Mouse (Mus musculus) kidney, embryonic 16.5 days (tissue): Measurements from ENCODE around the gene Scrg1. TPM values are rescaled to one million over a fixed set of nuclear protein-coding genes. Genes with fewer than 3 reads are reported as not detected.

Experiments used
- ATAC-seq: fragments of 200-750 bp; cut with Nextera tagmentation; 2 replicates; pipeline ENCODE4 v1.8.0; 2017; ENCODE audit warnings: moderate TSS enrichment; ENCODE audit not compliant: low FRiP score, low TSS enrichment
- H3K27ac ChIP-seq: fragments of 300-500 bp; sonication (generic); 2 replicates; pipeline ENCODE4 v1.5.1; 2014; ENCODE audit warnings: low read length
- H3K27me3 ChIP-seq: fragments of 300-500 bp; sonication (generic); 2 replicates; pipeline ENCODE4 v1.6.1; 2014; ENCODE audit warnings: low read length, control low read depth, mixed read lengths; ENCODE audit not compliant: insufficient read depth
- H3K36me3 ChIP-seq: fragments of 300-500 bp; sonication (generic); 2 replicates; pipeline ENCODE4 v1.6.1; 2014; ENCODE audit warnings: low read length, control low read depth, mixed read lengths; ENCODE audit not compliant: insufficient read depth
- H3K4me1 ChIP-seq: fragments of 300-500 bp; sonication (generic); 2 replicates; pipeline ENCODE4 v1.6.1; 2014; ENCODE audit warnings: low read length, control low read depth, mixed read lengths; ENCODE audit not compliant: insufficient read depth
- H3K4me2 ChIP-seq: fragments of 300-500 bp; sonication (generic); replicated peaks from 2 replicates; pipeline ENCODE4 v1.6.1; 2014; ENCODE audit warnings: low read depth, low read length
- H3K4me3 ChIP-seq: fragments of 300-500 bp; sonication (generic); 2 replicates; pipeline ENCODE4 v1.5.1; 2014; ENCODE audit warnings: mild to moderate bottlenecking, low read length
- H3K9ac ChIP-seq: fragments of 300-500 bp; sonication (generic); replicated peaks from 2 replicates; pipeline ENCODE4 v1.6.1; 2014; ENCODE audit warnings: low read length
- H3K9me3 ChIP-seq: fragments of 300-500 bp; sonication (generic); 2 replicates; pipeline ENCODE4 v1.6.1; 2016; ENCODE audit warnings: low read length, control low read depth
- WGBS: fragments of 180-500 bp; shearing (Covaris S2); extraction: QIAGEN DNeasy Blood & Tissue Kit; methylation state at CpG from one replicate; pipeline ENCODE4 v1.1.7; 2014; 5-methylcytosine and 5-hydroxymethylcytosine counted together
- polyA plus RNA-seq: library from polyadenylated mRNA; unstranded; fragments of >200 nt; fragmentation: Nextera tagmentation; extraction: Ambion mirVana; gene quantifications from 2 replicates; pipeline ENCODE4 v1.2.1, GENCODE M21; 2015

The Scrg1 gene
- polyA plus RNA-seq, 1 experiment from 2014 or later, result not detected

GRCm38 (mm10) chr8:57479700-57480099 is 24.0 kb downstream of the Scrg1 start:
- peaks cover 18% of the 10 kb centered on the region for H3K36me3 ChIP-seq
- no peak overlapping the region for H3K9ac ChIP-seq
- no peak overlapping the region for H3K4me3 ChIP-seq
- no peak overlapping the region for H3K4me2 ChIP-seq
- H3K27me3 ChIP-seq, result no peaks in the 10 kb centered on the region
- ATAC-seq, result no peak
- no peaks in the 10 kb centered on the region for H3K9me3 ChIP-seq
- no peak overlapping the region for H3K27ac ChIP-seq
- 96% methylated on average over 8 of the region's 8 CpGs for WGBS
- H3K4me1 ChIP-seq, result no peaks in the 10 kb centered on the region

- H3K27me3 ChIP-seq, result no peaks in the 10 kb centered on the region
- H3K4me2 ChIP-seq, result no peak overlapping the region
- no peaks in the 10 kb centered on the region for H3K9me3 ChIP-seq
- 63% methylated on average over 4 of the region's 4 CpGs for WGBS
- H3K4me1 ChIP-seq, result peaks cover 4% of the 10 kb centered on the region
- H3K4me3 ChIP-seq, result no peak overlapping the region
- peaks cover 18% of the 10 kb centered on the region for H3K36me3 ChIP-seq
- no peak overlapping the region for H3K27ac ChIP-seq
- no peak overlapping the region for H3K9ac ChIP-seq
- no peak for ATAC-seq
These were observed 24.9 kb downstream of the Scrg1 start for GRCm38 (mm10) chr8:57480606-57481005.

GRCm38 (mm10) chr8:57486491-57487440 is 31.0 kb downstream of the Scrg1 start:
- no peaks in the 10 kb centered on the region for H3K9me3 ChIP-seq
- peak; percentile 69 for ATAC-seq
- under 1% methylated on average over 53 of the region's 54 CpGs for WGBS

GRCm38 (mm10) chr8:57487441-57488155 is 31.9 kb downstream of the Scrg1 start, which contains the start of gene Sap30:
Gene Sap30 (minus strand): TSS chr8:57487860.
- under 1% methylated on average over 51 of the region's 66 CpGs for WGBS
- Histone ChIP-seq H3K27ac (peak within 1 kb of the TSS; percentile 97), H3K4me3 (peak within 1 kb of the TSS; percentile 91), H3K9ac (peak within 1 kb of the TSS; percentile 88), H3K4me1 (peaks cover 10% of the 10 kb centered on the region), H3K4me2 (peak within 1 kb of the TSS; percentile 89), H3K36me3 (peaks cover 6% of the 10 kb centered on the region), H3K9me3 (no peaks in the 10 kb centered on the region), H3K27me3 (no peaks in the 10 kb centered on the region)
- peak; percentile 97 for ATAC-seq

More at GRCm38 (mm10) chr8:57486491-57487440, 31.0 kb downstream of the Scrg1 start:
- Histone ChIP-seq H3K36me3 (peaks cover 12% of the 10 kb centered on the region), H3K4me1 (peaks cover 10% of the 10 kb centered on the region), H3K4me2 (peak overlapping the region; percentile 66), H3K27ac (peak overlapping the region; percentile 97), H3K27me3 (no peaks in the 10 kb centered on the region), H3K4me3 (peak overlapping the region; percentile 91), H3K9ac (peak overlapping the region; percentile 88)

GRCm38 (mm10) chr8:57488312-57488765 is 32.6 kb downstream of the Scrg1 start:
- Histone ChIP-seq H3K27ac (peak overlapping the region; percentile 93), H3K9ac (peak overlapping the region; percentile 79), H3K4me1 (peaks cover 10% of the 10 kb centered on the region), H3K9me3 (no peaks in the 10 kb centered on the region), H3K4me2 (peak overlapping the region; percentile 89), H3K4me3 (peak overlapping the region; percentile 91), H3K36me3 (peaks cover 3% of the 10 kb centered on the region; the same call in 1 of the 2 replicates), H3K27me3 (no peaks in the 10 kb centered on the region)
- WGBS, result under 1% methylated on average over 25 of the region's 25 CpGs
- peak; percentile 44 for ATAC-seq

GRCm38 (mm10) chr8:57489366-57489765 is 33.6 kb downstream of the Scrg1 start:
- no peak for ATAC-seq
- no peak overlapping the region for H3K4me3 ChIP-seq
- no peak overlapping the region for H3K9ac ChIP-seq
- peaks cover 10% of the 10 kb centered on the region for H3K4me1 ChIP-seq
- H3K27ac ChIP-seq, result no peak overlapping the region
- H3K27me3 ChIP-seq, result no peaks in the 10 kb centered on the region
- WGBS, result 95% methylated on average over 1 of the region's 1 CpGs
- H3K9me3 ChIP-seq, result no peaks in the 10 kb centered on the region
- no peaks in the 10 kb centered on the region for H3K36me3 ChIP-seq
- no peak overlapping the region for H3K4me2 ChIP-seq

GRCm38 (mm10) chr8:57489896-57490295 is 34.2 kb downstream of the Scrg1 start:
- Histone ChIP-seq H3K9ac (no peak overlapping the region), H3K36me3 (no peaks in the 10 kb centered on the region), H3K9me3 (no peaks in the 10 kb centered on the region), H3K4me2 (no peak overlapping the region), H3K4me3 (no peak overlapping the region), H3K27me3 (no peaks in the 10 kb centered on the region), H3K27ac (no peak overlapping the region), H3K4me1 (peaks cover 10% of the 10 kb centered on the region)
- ATAC-seq, result no peak

- Histone ChIP-seq H3K27me3 (no peaks in the 10 kb centered on the region), H3K4me2 (no peak overlapping the region), H3K4me1 (peaks cover 3% of the 10 kb centered on the region; the same call in 1 of the 2 replicates), H3K27ac (no peak overlapping the region), H3K36me3 (no peaks in the 10 kb centered on the region), H3K4me3 (no peak overlapping the region), H3K9ac (no peak overlapping the region), H3K9me3 (no peaks in the 10 kb centered on the region)
- WGBS, result 92% methylated on average over 4 of the region's 4 CpGs
- no peak for ATAC-seq
These were observed 36.1 kb downstream of the Scrg1 start for GRCm38 (mm10) chr8:57491873-57492272.

- no peak overlapping the region for H3K4me3 ChIP-seq
- no peaks in the 10 kb centered on the region for H3K36me3 ChIP-seq
- no peaks in the 10 kb centered on the region for H3K9me3 ChIP-seq
- H3K4me1 ChIP-seq, result no peaks in the 10 kb centered on the region; the same call in 1 of the 2 replicates
- H3K27ac ChIP-seq, result no peak overlapping the region
- 0 out of 2 replicates have a peak overlapping the region, but pooled peaks have one; percentile 6 for H3K4me2 ChIP-seq
- H3K9ac ChIP-seq, result no peak overlapping the region
- 66% methylated on average over 8 of the region's 8 CpGs for WGBS
- H3K27me3 ChIP-seq, result no peaks in the 10 kb centered on the region
- ATAC-seq, result no peak
These were observed 42.7 kb downstream of the Scrg1 start for GRCm38 (mm10) chr8:57498494-57498846.
